Mouse (Mus musculus) large intestine, adult 2 months (tissue): Measurements from ENCODE around the gene Tbc1d4. TPM values are rescaled to one million over a fixed set of nuclear protein-coding genes. Genes with fewer than 3 reads are reported as not detected.

Source experiments
- DNase-seq: peaks from one replicate; pipeline ENCODE4 v3.0.0-alpha.2; 2012; ENCODE audit warnings: low read depth, low spot score
- WGBS: fragments of 180-500 bp; shearing (Covaris S2); methylation state at CpG from one replicate; pipeline ENCODE4 v1.1.7; 2018; 5-methylcytosine and 5-hydroxymethylcytosine counted together
- polyA plus RNA-seq: library from polyadenylated mRNA; depleted of rRNA; stranded (reverse); fragments of >200 nt; gene quantifications from 2 replicates; pipeline ENCODE4 v1.2.3, GENCODE M21; 2012; rRNA removed

Gene Tbc1d4
- polyA plus RNA-seq = 2.6 and 3.0 TPM in 2 replicates

DNA sequence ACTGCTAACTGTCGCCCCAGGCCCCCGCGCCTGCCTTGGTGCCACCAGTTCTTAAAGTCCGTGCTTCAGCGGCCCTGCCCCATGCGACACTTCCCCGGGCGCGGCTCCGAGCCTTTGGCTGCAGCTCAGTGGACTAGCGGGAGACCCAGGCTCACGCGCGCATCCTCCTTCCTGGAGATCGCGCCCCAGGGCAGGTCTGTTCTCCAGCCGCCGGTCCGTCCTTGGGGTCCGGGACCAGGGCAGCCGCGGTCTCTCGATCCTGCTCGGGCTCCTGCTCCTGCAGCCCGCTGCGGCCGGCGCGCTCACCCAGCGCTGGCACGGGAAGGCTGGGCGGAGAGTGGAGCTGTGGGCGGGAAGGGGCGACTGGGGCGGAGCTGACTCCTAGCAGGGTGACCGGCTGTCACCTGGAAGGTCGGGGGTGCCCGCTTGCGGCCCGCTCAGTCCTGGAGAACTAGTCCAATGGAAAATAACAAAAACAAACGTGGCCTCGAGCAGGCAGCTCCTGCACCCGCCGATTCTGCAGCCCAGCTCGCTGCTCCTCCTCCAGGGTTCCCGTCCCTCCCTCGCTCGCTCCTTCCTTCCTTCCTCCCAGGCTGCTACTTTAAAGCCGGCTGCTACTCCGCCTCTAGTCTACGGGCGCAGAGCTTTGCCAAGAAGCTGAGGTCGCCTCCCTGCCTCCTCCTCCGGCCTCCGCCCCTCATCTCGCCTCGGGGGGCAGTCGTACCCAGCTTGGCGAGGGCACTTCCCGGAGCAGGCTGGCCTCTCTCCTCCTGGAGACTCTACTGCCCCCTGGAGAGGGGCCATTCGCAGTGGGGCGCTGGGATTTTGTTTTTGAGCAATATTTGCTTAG is at the start of gene Tbc1d4:
TSS of gene Tbc1d4 (minus strand) at position 673 of the 850 bp plus-strand sequence.
- under 1% methylated on average over 62 of the region's 62 CpGs for WGBS
- DNase-seq = peak; percentile 47

DNA sequence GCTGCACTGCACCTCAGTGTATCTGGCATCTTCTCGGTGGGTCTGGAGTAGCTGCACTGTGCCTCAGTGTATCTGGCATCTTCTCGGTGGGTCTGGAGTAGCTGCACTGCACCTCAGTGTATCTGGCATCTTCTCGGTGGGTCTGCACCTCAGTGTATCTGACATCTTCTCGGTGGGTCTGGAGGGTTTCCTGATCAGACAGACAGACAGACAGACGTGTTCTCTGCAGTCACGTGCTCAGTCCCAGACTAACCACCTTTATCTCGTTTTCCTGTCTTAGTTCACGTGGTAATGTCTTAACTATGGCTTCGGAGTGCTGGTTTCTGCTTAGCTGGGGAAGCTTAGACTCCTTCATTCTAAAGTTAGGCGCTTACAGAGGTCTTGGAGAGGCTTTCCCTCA is 47.3 kb upstream of the Tbc1d4 start:
- WGBS = 84% methylated on average over 10 of the region's 10 CpGs

DNA sequence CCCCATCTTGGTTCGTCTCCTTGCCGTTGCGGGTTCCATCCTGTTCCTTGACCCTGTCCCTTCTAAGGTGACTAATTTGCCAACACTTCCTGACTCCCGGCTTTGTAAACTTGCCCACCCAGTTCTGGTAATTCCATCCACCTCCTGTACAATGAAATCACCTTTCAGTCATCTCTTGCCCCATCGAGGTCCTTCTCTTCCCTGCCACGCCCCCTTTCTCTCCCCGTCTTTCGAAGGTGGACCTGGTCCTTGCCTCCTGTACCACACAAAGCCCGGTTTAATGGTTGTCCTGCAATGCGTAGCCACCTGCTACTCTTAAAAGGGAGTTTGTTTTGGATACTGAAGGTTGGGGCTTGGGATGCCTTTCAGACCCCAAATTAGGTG is 45.5 kb upstream of the Tbc1d4 start:
- under 1% methylated on average over 10 of the region's 10 CpGs for WGBS
- DNase-seq = no peak

More for the DNA sequence above, 47.3 kb upstream of the Tbc1d4 start:
- no peak for DNase-seq

DNA sequence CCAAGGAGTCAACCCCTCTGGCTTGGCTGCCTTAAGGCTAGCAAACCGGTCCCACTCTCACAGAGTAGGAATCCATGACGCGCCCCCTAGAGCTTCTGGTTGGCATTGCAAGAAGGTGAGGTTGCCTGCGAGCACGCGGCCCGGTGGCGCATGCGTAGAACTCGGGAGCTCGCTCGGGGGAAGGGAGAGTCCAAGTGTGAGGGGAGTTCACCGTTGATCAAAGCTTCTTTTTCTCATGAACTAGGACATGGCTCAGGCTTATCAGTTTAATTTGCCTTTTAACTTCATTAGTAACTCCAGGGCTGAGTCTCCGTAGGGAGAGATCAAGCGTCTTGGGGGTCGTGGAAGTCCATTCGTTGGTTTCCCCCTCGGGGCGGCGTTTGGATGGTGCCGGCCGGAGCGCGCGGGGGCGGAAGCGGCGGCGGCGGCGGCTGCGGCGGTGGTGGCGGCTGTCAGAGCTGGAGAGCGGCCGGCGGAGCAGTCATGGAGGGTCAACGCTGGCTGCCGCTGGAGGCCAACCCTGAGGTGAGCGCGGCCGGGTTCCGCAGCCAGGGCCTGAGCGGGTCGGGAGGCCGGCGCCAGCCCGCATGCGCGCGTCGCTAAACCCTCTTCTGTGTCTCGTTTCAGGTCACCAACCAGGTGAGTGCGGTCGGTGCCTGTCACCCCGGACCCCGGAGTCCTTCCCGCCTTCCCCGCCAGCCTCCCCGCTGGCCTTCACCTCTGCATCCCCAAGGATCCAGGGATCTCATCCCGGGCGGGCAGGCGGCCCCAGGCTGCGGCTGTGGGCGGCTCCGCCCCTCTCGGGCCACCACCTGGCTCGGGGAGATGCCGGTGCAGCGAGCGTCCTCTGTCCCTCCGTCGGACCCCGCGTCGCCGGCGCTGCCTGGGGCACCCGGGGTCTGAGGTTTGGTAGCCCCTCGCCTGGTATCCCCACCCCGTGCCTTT is 44.9 kb upstream of the Tbc1d4 start, which contains the start of gene Uchl3:
TSS of gene Uchl3 (plus strand) at position 387 of the 945 bp plus-strand sequence.
- WGBS = under 1% methylated on average over 80 of the region's 81 CpGs
- peak; percentile 94 for DNase-seq

DNA sequence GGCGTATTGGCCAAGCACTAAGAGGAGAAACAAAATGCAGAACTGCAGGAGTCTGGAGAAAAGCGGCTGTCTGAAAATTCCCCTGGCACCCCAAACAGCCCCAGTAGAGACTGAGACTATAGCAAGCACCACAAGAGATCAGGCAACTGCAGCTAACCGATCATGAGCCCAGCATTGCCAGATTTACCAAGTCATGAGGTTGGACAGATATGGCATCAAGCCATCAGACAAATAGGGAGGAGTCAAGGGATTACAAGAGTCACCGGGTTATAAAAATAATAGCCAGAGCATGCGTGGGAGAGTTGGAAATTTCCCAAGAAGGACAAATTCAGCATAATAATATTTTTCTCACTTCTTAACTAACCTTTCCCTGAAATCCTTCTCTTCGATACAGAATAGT is 43.6 kb upstream of the Tbc1d4 start:
- no peak for DNase-seq
- WGBS = 71% methylated on average over 6 of the region's 6 CpGs

DNA sequence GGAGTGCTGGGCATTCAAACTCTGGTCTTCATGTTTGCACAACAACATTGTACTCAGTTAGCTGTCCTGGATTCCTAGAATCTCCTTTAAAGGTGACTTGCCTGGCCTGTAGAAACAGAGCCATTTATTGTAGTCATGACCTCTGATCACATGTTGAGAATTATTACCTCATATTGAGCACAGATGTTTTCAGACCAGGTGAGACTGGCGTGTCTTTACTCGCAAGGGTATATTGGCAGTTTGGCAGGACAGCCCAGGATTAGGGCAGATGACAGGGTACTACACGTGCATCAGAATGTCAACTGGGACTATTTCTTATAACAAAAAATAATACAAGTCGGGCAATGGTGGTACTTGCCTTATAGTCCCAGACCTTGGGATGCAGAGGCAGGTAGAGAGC is 41.6 kb upstream of the Tbc1d4 start:
- DNase-seq = no peak
- 72% methylated on average over 4 of the region's 4 CpGs for WGBS

DNA sequence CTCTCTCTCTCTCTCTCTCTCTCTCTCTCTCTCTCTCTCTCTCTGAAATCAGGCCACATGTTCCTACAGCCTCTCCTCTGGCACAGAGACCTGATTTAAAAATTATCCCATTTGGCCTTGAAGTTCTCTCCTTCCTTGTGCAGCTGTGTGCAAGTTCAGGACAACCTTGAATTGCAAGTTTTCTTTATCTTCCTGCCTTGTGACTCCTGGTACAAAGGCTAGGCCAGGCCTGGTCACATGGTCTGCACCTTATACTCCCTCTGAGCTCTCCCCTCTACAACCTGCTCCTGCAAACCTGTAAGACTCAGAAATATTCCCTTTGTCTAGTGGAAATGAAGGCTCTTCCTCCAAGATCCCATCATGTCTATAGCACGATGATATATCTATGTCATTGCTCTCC is 36.0 kb upstream of the Tbc1d4 start:
- DNase-seq = no peak
- WGBS = 88% methylated on average over 1 of the region's 1 CpGs

DNA sequence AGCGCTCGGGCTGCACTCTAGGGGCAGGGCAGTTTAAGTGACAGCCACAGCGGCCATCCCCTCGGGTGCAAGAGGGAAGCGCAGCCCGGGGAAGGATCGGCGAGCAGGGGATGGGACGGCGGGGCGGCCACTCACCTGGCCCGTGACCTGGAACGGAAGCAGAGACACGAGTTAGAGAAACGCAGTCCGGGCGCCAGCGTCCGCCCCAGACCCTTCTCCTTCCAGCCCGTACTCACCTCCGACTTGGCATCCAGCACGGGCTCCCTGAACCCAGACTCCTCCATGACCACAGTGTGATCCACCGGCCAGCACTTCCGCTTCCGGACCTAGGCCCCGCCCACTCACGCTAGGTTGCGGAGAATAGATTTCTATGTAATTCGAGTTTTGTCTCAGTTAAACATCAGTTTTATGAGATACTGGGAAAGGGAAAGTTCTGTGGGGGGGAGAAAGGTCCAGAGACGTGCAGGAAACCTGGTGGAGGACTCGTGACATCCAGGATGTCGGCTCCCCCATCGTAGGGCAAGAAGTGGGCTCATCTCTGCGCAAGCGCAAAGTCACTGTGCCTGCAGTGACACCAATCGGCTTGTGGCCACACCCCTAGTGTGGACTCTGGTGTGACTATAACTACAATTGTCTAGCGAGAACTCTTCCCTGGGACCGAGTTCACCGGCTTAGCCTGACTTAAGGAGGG is 31.3 kb upstream of the Tbc1d4 start, which contains the start of gene Commd6:
TSS of gene Commd6 (minus strand) at position 534 of the 691 bp plus-strand sequence.
- WGBS = under 1% methylated on average over 39 of the region's 39 CpGs
- peak; percentile 86 for DNase-seq

DNA sequence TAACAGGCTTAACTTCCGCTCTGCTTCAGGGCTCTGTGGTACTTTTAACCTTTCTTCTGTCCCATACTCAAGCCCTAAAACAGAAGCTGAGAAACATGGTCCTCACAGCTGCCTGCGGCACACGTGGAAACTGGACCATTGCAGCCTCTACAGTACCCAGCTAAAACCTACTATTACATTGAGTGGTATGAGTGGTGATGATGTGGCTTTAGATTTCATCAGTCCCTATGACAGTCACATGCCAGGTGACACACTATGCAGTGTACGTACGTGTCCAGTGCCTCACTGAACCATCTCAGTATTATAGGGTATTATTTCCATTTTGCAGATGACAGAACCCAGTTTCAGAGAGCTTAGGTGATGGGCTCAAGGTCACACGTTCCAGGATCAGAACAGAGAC is 28.4 kb upstream of the Tbc1d4 start:
- DNase-seq = no peak
- 93% methylated on average over 6 of the region's 6 CpGs for WGBS

DNA sequence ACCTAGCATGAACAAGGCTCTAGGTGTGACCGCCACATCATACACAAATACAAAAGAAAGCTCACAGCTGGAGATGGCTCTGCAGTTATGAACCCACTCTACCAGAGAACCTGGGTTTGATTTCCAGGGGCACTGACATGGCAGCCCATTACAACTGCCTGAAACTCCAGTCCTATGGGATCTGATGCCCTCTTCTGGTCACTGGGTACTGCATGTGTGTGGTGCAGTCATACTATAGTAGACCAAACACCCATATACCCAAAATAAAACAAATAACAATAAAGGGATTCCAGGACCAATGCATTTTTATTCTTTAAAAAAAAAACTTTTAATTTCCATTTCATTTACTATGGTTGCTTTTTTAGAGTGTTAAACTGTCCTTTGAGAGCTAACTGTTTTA is 26.8 kb upstream of the Tbc1d4 start:
- no peak for DNase-seq
- 96% methylated on average over 1 of the region's 1 CpGs for WGBS

DNA sequence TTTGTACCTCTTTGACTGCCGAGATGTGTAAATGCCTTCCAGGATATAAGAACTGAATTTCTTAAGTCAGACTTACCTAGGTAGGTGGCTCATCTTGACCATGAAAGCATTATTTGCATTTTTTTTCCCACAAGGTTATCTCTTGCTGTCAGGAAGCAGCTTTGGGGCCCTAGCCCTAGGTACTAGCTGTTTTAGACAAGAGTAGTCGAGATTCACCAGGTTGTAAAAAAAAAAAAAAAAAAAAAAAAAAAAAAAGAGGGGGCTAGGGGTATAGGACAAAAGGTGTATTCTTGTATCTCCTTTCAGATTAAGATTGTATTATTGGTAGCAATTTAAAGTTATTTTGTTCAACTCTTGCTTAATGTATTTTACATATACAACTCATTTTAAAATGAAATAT is 21.6 kb upstream of the Tbc1d4 start:
- 83% methylated on average over 2 of the region's 2 CpGs for WGBS
- DNase-seq = no peak

DNA sequence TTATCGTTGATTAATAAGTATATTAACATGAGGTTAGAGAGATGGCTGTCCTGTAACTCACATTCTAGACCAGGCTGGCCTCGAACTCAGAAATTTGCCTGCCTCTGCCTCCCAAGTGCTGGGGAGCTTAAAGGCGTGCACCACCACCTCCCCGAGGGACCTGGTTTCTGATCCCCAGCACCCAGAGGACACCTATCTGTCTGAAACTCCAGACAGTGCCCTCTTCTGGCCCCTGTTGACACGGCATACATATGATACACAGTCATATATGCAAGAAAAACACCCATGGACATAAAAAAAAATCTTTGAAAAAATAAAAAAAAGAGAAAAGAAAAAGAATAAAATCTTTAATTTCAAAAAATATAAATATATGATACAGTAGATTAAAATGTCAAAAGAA is 8.7 kb upstream of the Tbc1d4 start:
- WGBS = 89% methylated on average over 5 of the region's 5 CpGs
- DNase-seq = no peak

DNA sequence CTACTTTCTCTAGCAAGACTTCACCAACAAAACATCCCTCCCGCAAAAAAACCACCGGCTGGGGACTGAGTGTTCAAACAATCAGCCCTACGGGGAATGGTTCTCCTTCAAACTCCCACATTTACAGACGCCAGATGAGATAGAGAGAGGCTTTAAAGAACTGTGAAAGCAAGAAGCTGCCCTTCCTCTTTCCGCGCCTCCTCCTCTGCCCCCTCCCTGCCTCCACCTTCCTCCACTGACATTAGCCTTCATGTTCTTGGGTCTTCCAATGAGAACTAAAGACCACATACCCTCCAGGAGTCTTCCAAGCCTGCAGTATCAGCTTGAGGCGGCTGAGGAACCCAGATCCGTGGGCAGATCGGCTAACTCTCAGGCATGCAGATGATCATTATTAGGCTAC is 7.2 kb upstream of the Tbc1d4 start:
- DNase-seq = no peak
- 74% methylated on average over 9 of the region's 9 CpGs for WGBS

DNA sequence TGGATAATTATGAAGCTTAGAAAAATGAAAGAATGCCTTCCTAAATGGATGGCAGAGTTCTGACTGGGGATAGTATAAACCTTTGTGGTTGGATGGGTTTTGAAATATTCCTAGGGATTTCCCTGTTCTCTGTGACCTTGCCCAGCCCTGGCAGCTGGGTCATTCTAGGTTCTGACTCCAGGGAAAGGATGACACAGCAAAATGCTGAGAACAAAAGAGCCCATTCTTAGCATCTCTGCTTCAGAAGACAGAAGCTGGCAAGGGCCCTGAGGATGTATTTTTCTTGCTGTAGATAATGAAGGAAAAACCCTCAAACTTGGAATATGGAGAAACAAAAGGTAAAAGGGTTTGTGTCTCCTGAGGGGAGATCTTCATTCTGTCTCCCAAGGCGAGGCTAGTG is 4.2 kb upstream of the Tbc1d4 start:
- DNase-seq = no peak
- WGBS = 80% methylated on average over 1 of the region's 1 CpGs

DNA sequence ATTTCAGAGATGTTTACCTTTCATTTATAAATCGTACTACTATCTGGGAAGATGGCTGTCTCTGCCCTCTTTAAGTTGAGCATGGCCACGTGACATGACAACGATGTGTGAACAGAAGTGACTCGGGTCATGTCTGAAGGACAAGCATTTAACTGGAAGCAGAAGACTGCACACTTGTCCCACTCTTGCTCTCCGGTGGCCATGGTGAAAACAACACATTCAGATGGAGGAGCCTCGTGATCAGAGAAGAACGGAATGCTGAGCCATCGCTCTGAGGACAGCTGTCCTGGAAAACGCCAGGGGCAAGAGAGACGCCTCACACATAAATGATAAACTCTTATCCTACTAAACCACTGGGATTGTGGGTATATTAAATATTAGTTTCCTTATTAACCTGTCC is 1.7 kb upstream of the Tbc1d4 start:
- WGBS = 79% methylated on average over 10 of the region's 10 CpGs
- no peak for DNase-seq

DNA sequence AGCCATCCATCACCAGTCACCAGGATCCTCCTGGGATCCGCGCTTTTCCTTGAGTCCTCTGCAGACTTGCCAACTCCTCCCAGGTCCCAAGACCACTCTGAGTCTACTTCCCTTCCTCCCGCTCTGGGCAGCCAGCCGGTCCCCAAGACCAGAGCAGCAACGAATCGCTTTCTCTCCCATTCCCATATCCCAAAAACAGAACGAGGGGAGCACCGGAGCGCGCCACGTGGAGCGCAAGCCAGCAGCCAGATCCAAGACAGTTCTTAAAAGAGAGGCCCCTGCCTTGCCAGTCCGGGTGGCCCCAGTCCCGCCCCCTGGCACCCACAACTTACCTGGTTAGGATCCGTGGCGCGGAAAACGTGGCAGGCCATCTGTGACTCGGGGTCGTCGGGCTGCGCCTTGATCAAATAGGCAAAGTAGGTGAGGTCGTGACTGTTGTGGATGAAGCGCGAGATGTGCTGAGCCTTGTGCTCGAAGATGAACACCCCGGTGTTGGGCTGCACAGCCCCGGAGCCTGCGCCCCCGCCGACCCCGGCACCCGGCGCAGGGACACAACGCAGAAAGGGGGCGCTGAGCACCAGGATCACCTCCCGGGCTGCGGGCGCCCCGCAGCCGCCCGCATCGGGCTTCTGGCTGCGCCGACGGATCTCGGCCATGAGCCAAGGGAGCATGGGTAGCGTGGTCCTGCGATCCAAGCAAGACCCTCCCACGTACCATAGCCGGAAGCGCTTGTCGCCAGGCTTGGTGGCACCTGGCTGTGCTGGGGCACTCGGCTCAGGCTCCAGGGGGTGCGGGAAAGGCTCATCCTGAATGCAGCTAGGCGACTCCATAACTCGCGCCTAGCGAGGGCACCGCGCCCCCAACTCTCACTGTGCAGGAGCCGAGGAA is 1.1 kb downstream of the Tbc1d4 start:
- DNase-seq = no peak
- under 1% methylated on average over 62 of the region's 62 CpGs for WGBS

DNA sequence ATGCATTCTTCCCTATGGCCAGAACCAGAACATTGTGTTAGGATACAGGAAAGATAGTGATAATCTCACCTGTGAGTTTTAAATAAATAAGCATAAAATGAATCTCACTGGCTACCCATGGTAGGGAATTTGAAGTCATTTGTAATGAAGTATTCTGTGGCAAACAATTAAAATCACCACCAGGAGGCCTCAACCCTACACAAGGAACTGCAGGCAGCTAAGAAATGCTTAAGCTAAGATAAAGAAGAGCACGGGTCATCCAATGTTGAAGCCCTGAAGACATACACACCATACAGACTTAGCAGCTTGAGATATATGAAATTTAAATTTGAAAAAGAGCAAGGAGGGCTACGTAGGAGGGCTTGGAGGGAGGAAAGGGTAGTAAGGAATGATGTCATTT is 3.1 kb downstream of the Tbc1d4 start:
- no peak for DNase-seq
- WGBS = 44% methylated on average over 2 of the region's 2 CpGs

DNA sequence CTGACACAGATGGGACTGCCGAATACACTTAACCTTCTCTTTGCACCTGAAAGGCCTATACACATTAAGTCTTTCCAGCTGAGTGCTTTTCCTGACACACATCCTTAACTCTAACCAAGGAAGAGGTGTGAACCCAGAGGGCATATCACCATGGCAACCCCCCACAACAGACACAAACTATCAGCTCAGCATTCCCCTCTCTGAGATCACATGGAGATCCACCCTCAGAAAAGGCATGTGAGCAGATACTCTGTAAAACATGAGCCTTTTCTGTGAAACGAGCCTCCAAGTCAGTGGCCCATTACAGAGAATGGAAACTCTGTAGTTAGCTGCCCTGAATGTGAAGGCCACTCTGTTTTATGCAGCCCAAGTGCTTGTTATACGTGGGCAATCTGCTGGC is 6.1 kb downstream of the Tbc1d4 start:
- DNase-seq = no peak

More for the DNA sequence above, 6.1 kb downstream of the Tbc1d4 start:
- WGBS = 57% methylated on average over 3 of the region's 3 CpGs
